Mouse (Mus musculus): ENCODE measurements around the gene Abce1. TPM values are rescaled to one million over a fixed set of nuclear protein-coding genes. Genes with fewer than 3 reads are reported as not detected.
A peak's percentile ranks its signal among the peaks of the same experiment; 100 is the strongest.

The Abce1 gene
- total RNA-seq, 2 experiments from 2014 or later, result 231 to 233 TPM

DNA sequence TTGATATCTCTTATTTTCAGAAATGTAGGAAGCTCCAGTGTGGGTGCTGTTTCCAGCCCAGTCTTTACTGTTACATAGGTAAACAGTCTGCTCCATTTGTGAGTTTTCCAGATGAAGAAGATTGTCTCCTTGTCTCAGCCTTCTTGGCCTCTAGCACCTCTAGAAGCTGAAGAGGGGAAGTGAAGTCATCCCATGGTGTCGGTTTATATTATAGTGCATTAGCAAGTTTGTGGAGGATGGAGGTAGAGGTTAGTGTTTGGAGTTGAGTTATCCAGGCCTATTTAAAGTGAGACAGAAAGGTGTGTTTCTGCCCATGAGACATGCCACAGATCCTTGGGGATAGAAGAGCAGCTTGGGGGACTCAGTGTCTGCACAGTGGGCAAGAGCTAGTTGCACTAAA, 70.4 kb downstream of the Abce1 start:
- no peak for ATAC-seq (replicated peaks; ENCODE audit: poor library complexity)

DNA sequence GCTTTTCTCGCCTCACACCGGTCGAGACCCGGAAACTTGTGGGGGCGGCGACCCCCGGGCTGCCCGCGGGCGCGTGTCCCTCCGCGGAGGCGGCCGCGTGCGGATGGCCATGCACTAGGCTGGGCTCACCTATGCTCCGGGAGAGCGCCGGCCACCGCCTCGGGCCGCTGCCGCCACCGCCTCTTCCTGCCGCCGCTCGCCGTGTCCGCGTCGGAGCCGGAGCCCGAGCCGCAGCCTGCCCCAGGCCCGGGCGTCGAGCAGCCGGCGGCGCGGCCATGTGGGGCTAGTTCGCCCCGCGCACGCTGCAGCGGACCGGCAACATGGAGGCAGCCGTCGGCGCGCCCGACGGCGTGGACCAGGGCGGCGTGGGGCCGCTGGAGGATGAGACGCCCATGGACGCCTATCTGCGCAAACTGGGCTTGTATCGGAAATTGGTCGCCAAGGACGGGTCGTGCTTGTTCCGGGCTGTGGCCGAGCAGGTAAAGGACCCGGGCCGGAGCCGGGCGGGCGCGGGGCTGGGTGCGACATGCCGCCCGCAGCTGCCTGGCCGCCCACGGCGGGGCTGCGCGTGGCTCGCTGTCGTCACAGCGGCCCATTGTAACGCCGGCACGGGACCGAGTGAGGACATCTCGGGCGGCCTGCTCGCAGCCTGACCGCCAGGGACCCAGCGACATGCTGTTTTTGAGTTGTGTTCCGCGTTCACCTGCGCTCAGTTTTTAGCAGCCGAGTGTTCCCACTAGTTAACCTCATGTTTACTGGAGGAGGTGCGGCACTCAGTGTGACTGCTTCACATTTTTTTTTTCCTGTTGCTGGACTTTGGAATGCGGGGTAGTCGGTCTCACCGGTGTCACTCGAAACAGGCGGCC, 71.7 kb downstream of the Abce1 start, which contains the start of gene Otud4:
Gene Otud4 (plus strand): TSS at position 33 of the 866 bp plus-strand sequence.
- ATAC-seq (replicated peaks; ENCODE audit: poor library complexity), result peak; percentile 29

GRCm38 (mm10) chr8:79638707-79639549, 72.6 kb downstream of the Abce1 start:
- ATAC-seq (replicated peaks; ENCODE audit: poor library complexity), result peak; percentile 91

GRCm38 (mm10) chr8:79638001-79638706, 73.4 kb downstream of the Abce1 start:
- ATAC-seq (replicated peaks; ENCODE audit: poor library complexity), result no peak

DNA sequence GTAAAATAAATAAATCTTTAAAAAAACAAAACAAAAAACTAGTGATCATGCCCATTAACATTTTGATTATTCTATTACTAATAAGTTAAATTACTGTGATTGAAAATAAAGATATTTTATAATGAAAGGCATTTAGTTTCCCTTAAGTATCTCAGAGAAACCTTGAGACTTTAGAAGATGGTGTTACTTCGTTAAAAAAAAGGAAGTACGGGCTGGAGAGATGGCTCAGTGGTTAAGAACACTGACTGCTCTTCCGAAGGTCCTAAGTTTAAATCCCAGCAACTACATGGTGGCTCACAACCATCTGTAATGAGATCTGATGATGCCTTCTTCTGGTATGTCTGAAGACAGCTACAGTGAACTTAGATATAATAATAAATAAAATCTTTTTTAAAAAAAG, 74.3 kb downstream of the Abce1 start:
- ATAC-seq (replicated peaks; ENCODE audit: poor library complexity), result no peak

GRCm38 (mm10) chr8:79636151-79636550, 75.4 kb downstream of the Abce1 start:
- ATAC-seq (replicated peaks; ENCODE audit: poor library complexity), result no peak

DNA sequence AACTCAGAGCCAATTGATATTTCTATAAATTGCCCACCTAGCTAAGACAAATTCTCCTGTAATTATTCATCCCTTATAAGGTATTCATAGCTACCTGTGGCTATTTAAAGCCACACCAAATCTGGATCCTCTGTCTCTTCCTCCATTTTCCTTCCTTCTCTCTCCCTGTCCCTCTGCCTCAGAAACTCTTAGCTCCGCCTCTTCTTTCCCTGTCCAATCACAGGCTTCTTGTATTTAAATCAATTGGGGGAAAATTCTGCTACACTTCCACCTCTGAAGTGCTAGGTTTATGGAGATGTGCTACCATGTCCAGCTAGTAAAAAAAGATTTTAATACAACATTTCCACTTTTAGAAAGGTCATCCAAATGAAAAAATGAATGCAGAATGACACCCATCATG, 76.0 kb downstream of the Abce1 start:
- ATAC-seq (replicated peaks; ENCODE audit: poor library complexity), result no peak

Other genes with a start within 250 kb of the Abce1 start
- 54.4 and 64.4 TPM in 2 replicates for gene Otud4, start 72.1 kb downstream of the Abce1 start, total RNA-seq (2015)
- 57.8 and 85.7 TPM in 2 replicates for gene Otud4, start 72.1 kb downstream of the Abce1 start, total RNA-seq (2017)
- 27.1 and 29.3 TPM in 2 replicates for gene Anapc10, start 80 bp upstream of the Abce1 start, total RNA-seq (2015)
- 8.7 and 11.8 TPM in 2 replicates for gene Anapc10, start 80 bp upstream of the Abce1 start, total RNA-seq (2017)